Mouse (Mus musculus) MEL (cell line): ENCODE measurements at regions not wholly inside any gene's neighbourhood (a gene's known extent, or its start where the extent isn't known, plus 50 kb on each side); places are given as distances from the start of the nearest gene placed in this dataset.

ENCODE experiments used
- DNase-seq: peaks from one replicate; pipeline ENCODE4 v3.0.0; 2011; ENCODE audit warnings: low read depth, low spot score
- H3K27ac ChIP-seq: 2 replicates; pipeline ENCODE4 v1.5.1; 2012; ENCODE audit warnings: low read depth, mild to moderate bottlenecking, control low read depth, low read length, moderate library complexity; ENCODE audit not compliant: control insufficient read depth
- H3K27me3 ChIP-seq, 2 experiments: fragments of 150-350 bp in 1 of 2; sonication (generic) in 1 of 2; 2 replicates each; pipeline ENCODE4 v1.6.1; 2012; ENCODE audit warnings: low read length in 2 of 2, mild to moderate bottlenecking in 2 of 2, improper control_type of control experiment in 1 of 2, moderate library complexity in 1 of 2; ENCODE audit not compliant: insufficient read depth in 2 of 2, control insufficient read depth in 1 of 2
- H3K36me3 ChIP-seq, 2 experiments: 2 replicates each; pipeline ENCODE4 v1.6.1; 2012 to 2014; ENCODE audit warnings: low read length in 2 of 2, improper control_type of control experiment in 1 of 2, inconsistent platforms in 1 of 2, mild to moderate bottlenecking in 1 of 2; ENCODE audit not compliant: insufficient read depth in 2 of 2, control insufficient read depth in 1 of 2
- H3K4me1 ChIP-seq, 2 experiments: fragments of 150-350 bp in 1 of 2; sonication (generic) in 1 of 2; 2 replicates each; pipeline ENCODE4 v1.6.1; 2012; ENCODE audit warnings: low read length in 2 of 2, improper control_type of control experiment in 1 of 2, mild to moderate bottlenecking in 1 of 2; ENCODE audit not compliant: insufficient read depth in 2 of 2, control insufficient read depth in 1 of 2
- H3K4me3 ChIP-seq, 2 experiments: fragments of 150-350 bp in 1 of 2; sonication (generic) in 1 of 2; 2 replicates each; pipeline ENCODE4 v1.5.1; 2012; ENCODE audit warnings: low read depth in 2 of 2, low read length in 2 of 2, mild to moderate bottlenecking in 2 of 2, moderate library complexity in 2 of 2, control low read depth in 1 of 2, improper control_type of control experiment in 1 of 2; ENCODE audit not compliant: control insufficient read depth in 1 of 2, insufficient read depth in 1 of 2
- H3K79me2 ChIP-seq: 2 replicates; pipeline ENCODE4 v1.6.1; 2012; ENCODE audit warnings: mild to moderate bottlenecking, low read length, moderate library complexity; ENCODE audit not compliant: control insufficient read depth, poor library complexity, insufficient read depth
- H3K9ac ChIP-seq: 2 replicates; pipeline ENCODE4 v1.6.1; 2012; ENCODE audit warnings: low read depth, mild to moderate bottlenecking, control low read depth, low read length, moderate library complexity; ENCODE audit not compliant: control insufficient read depth, poor library complexity, severe bottlenecking
- H3K9me3 ChIP-seq: fragments of 150-350 bp; sonication (generic); replicated peaks from 2 replicates; pipeline ENCODE4 v1.6.1; 2012; ENCODE audit warnings: mild to moderate bottlenecking, low read length, improper control_type of control experiment, moderate library complexity; ENCODE audit not compliant: insufficient read depth
- CHD1 ChIP-seq: IDR thresholded peaks from 2 replicates; pipeline ENCODE4 v1.6.1; 2012; ENCODE audit warnings: low read depth, mild to moderate bottlenecking, inconsistent platforms, low read length, improper control_type of control experiment
- CHD2 ChIP-seq: IDR thresholded peaks from 2 replicates; pipeline ENCODE4 v1.6.1; 2011; ENCODE audit warnings: low read length, improper control_type of control experiment
- ELF1 ChIP-seq: IDR thresholded peaks from 2 replicates; pipeline ENCODE4 v1.6.1; 2014; ENCODE audit warnings: low read depth, mild to moderate bottlenecking, inconsistent platforms, low read length, improper control_type of control experiment, moderate library complexity
- GABPA ChIP-seq: IDR thresholded peaks from 2 replicates; pipeline ENCODE4 v1.6.1; 2012; ENCODE audit warnings: low read depth, mild to moderate bottlenecking, inconsistent platforms, low read length, improper control_type of control experiment, moderate library complexity
- GATA1 ChIP-seq: IDR thresholded peaks from 2 replicates; pipeline ENCODE4 v1.6.1; 2011; ENCODE audit warnings: low read depth, low read length, improper control_type of control experiment
- HCFC1 ChIP-seq: IDR thresholded peaks from 2 replicates; pipeline ENCODE4 v1.6.1; 2012; ENCODE audit warnings: low read depth, mild to moderate bottlenecking, inconsistent platforms, low read length, improper control_type of control experiment, moderate library complexity
- JUND ChIP-seq: IDR thresholded peaks from 2 replicates; pipeline ENCODE4 v1.6.1; 2011; ENCODE audit warnings: low read depth, mild to moderate bottlenecking, improper control_type of control experiment, low read length
- MAX ChIP-seq: IDR thresholded peaks from 2 replicates; pipeline ENCODE4 v1.6.1; 2011; ENCODE audit warnings: low read length, improper control_type of control experiment
- MAZ ChIP-seq: IDR thresholded peaks from 2 replicates; pipeline ENCODE4 v1.6.1; 2012; ENCODE audit warnings: low read depth, mild to moderate bottlenecking, inconsistent platforms, low read length, improper control_type of control experiment
- MEF2A ChIP-seq: IDR thresholded peaks from 2 replicates; pipeline ENCODE4 v1.6.1; 2014; ENCODE audit warnings: low read depth, mild to moderate bottlenecking, inconsistent platforms, low read length, improper control_type of control experiment; ENCODE audit not compliant: poor library complexity, insufficient replicate concordance, severe bottlenecking; ENCODE audit errors: extremely low read depth
- MYB ChIP-seq: IDR thresholded peaks from 2 replicates; pipeline ENCODE4 v1.6.1; 2011; ENCODE audit warnings: mild to moderate bottlenecking, low read depth, low read length, improper control_type of control experiment
- MYC ChIP-seq: IDR thresholded peaks from 2 replicates; pipeline ENCODE4 v1.6.1; 2011; ENCODE audit warnings: low read depth, mild to moderate bottlenecking, low read length, improper control_type of control experiment, moderate library complexity
- NELFE ChIP-seq: IDR thresholded peaks from 2 replicates; pipeline ENCODE4 v1.6.1; 2011; ENCODE audit warnings: low read depth, low read length, improper control_type of control experiment
- NRF1 ChIP-seq: IDR thresholded peaks from 2 replicates; pipeline ENCODE4 v1.6.1; 2014; ENCODE audit warnings: low read depth, mild to moderate bottlenecking, inconsistent platforms, low read length, improper control_type of control experiment, moderate library complexity; ENCODE audit not compliant: poor library complexity, insufficient read depth, severe bottlenecking
- POLR2A ChIP-seq, 2 experiments: IDR thresholded peaks; 2 replicates each; pipeline ENCODE4 v1.6.1; 2011 to 2012; ENCODE audit warnings: low read length in 2 of 2, mild to moderate bottlenecking in 2 of 2, control low read depth in 1 of 2, improper control_type of control experiment in 1 of 2, low read depth in 1 of 2, moderate library complexity in 1 of 2; ENCODE audit not compliant: control insufficient read depth in 1 of 2, insufficient read depth in 1 of 2, poor library complexity in 1 of 2
- POLR2AphosphoS2 ChIP-seq: IDR thresholded peaks from 2 replicates; pipeline ENCODE4 v1.6.1; 2011; ENCODE audit warnings: low read length, improper control_type of control experiment
- RCOR1 ChIP-seq: IDR thresholded peaks from 2 replicates; pipeline ENCODE4 v1.6.1; 2012; ENCODE audit warnings: low read depth, mild to moderate bottlenecking, inconsistent platforms, low read length, improper control_type of control experiment
- SMC3 ChIP-seq: IDR thresholded peaks from 2 replicates; pipeline ENCODE4 v1.6.1; 2011; ENCODE audit warnings: low read depth, low read length, improper control_type of control experiment
- TAL1 ChIP-seq: IDR thresholded peaks from 2 replicates; pipeline ENCODE4 v1.6.1; 2012; ENCODE audit warnings: mild to moderate bottlenecking, inconsistent platforms, low read length, moderate library complexity, mixed read lengths
- TCF12 ChIP-seq: IDR thresholded peaks from 2 replicates; pipeline ENCODE4 v1.6.1; 2014; ENCODE audit warnings: low read depth, mild to moderate bottlenecking, inconsistent platforms, low read length, improper control_type of control experiment, moderate library complexity
- UBTF ChIP-seq: IDR thresholded peaks from 2 replicates; pipeline ENCODE4 v1.6.1; 2012; ENCODE audit warnings: low read depth, mild to moderate bottlenecking, inconsistent platforms, low read length, improper control_type of control experiment, moderate library complexity, borderline replicate concordance; ENCODE audit not compliant: insufficient read depth
- USF1 ChIP-seq: IDR thresholded peaks from 2 replicates; pipeline ENCODE4 v1.6.1; 2014; ENCODE audit warnings: low read depth, mild to moderate bottlenecking, inconsistent platforms, low read length, improper control_type of control experiment, moderate library complexity
- USF2 ChIP-seq, 2 experiments: IDR thresholded peaks; 2 replicates each; pipeline ENCODE4 v1.6.1; 2011 to 2012; ENCODE audit warnings: improper control_type of control experiment in 2 of 2, low read length in 2 of 2, borderline replicate concordance in 1 of 2, inconsistent platforms in 1 of 2, low read depth in 1 of 2, mild to moderate bottlenecking in 1 of 2; ENCODE audit not compliant: insufficient read depth in 1 of 2
- ZKSCAN1 ChIP-seq: IDR thresholded peaks from 2 replicates; pipeline ENCODE4 v1.6.1; 2012; ENCODE audit warnings: low read depth, mild to moderate bottlenecking, inconsistent platforms, low read length, improper control_type of control experiment, moderate library complexity
- ZMIZ1 ChIP-seq: IDR thresholded peaks from 2 replicates; pipeline ENCODE4 v1.6.1; 2012; ENCODE audit warnings: low read depth, mild to moderate bottlenecking, inconsistent platforms, low read length, improper control_type of control experiment, moderate library complexity

- no peak for TF ChIP-seq RCOR1
- no peak for TF ChIP-seq MYC
- no peak for TF ChIP-seq UBTF
- TF ChIP-seq POLR2A (IDR thresholded peaks at IDR 0.05; ENCODE audit: control insufficient read depth in 1 of 2, insufficient read depth in 1 of 2, low read depth in 1 of 2, low read length in 2 of 2, poor library complexity in 1 of 2): no peak
- TF ChIP-seq ZMIZ1: no peak
- TF ChIP-seq MEF2A: no peak
- no peak for TF ChIP-seq MAZ
- TF ChIP-seq GATA1: no peak
- TF ChIP-seq CHD1: no peak
- no peak for TF ChIP-seq TCF12
- no peak for TF ChIP-seq MAX
- TF ChIP-seq SMC3: no peak
- TF ChIP-seq MYB: no peak
- no peaks in the 10 kb centered on the region for H3K36me3 ChIP-seq
- H3K9me3 ChIP-seq: no peaks in the 10 kb centered on the region
- DNase-seq: no peak
- no peaks in the 10 kb centered on the region for H3K27me3 ChIP-seq
- H3K9ac ChIP-seq: no peak overlapping the region
- H3K79me2 ChIP-seq: no peaks in the 10 kb centered on the region
- H3K4me1 ChIP-seq: no peaks in the 10 kb centered on the region
- no peak overlapping the region for H3K4me3 ChIP-seq
- no peak overlapping the region for H3K27ac ChIP-seq
Observed at GRCm38 (mm10) chr6:61083346-61083745, 96.8 kb upstream of the Ccser1 start.

GRCm38 (mm10) chr6:61099348-61099981 is 80.7 kb upstream of the Ccser1 start:
- Histone ChIP-seq H3K9me3 (no peaks in the 10 kb centered on the region), H3K36me3 (no peaks in the 10 kb centered on the region), H3K4me1 (no peaks in the 10 kb centered on the region), H3K9ac (no peak overlapping the region), H3K27me3 (no peaks in the 10 kb centered on the region), H3K4me3 (no peak overlapping the region), H3K79me2 (no peaks in the 10 kb centered on the region), H3K27ac (no peak overlapping the region)
- TF ChIP-seq USF2 (IDR thresholded peaks at IDR 0.05; ENCODE audit: borderline replicate concordance in 1 of 2, insufficient read depth in 1 of 2, low read depth in 1 of 2, low read length in 2 of 2): no peak
- TF ChIP-seq CHD2: no peak
- no peak for TF ChIP-seq MYB
- TF ChIP-seq MYC: no peak
- TF ChIP-seq TCF12: no peak
- TF ChIP-seq POLR2AphosphoS2: no peak
- TF ChIP-seq RCOR1: no peak
- TF ChIP-seq NRF1: no peak
- TF ChIP-seq HCFC1: no peak
- TF ChIP-seq TAL1: no peak
- no peak for TF ChIP-seq JUND
- no peak for TF ChIP-seq ELF1
- TF ChIP-seq ZKSCAN1: no peak
- no peak for TF ChIP-seq MAX
- no peak for TF ChIP-seq GABPA
- no peak for TF ChIP-seq NELFE
- TF ChIP-seq USF1: no peak
- TF ChIP-seq MAZ: no peak
- no peak for DNase-seq
